Mouse (Mus musculus) neural tube, embryonic 13.5 days (tissue): Measurements from ENCODE around the gene Gpm6b. TPM values are rescaled to one million over a fixed set of nuclear protein-coding genes. Genes with fewer than 3 reads are reported as not detected.
A peak's percentile ranks its signal among the peaks of the same experiment; 100 is the strongest.

ENCODE experiments used
- ATAC-seq: fragments of 200-750 bp; cut with Nextera tagmentation; 2 replicates; pipeline ENCODE4 v1.8.0; 2017; ENCODE audit warnings: low read depth, mild to moderate bottlenecking, moderate TSS enrichment, moderate library complexity
- H3K27ac ChIP-seq: fragments of 300-500 bp; sonication (generic); replicated peaks from 2 replicates; pipeline ENCODE4 v1.5.1; 2015; ENCODE audit warnings: moderate library complexity, mild to moderate bottlenecking, inconsistent platforms
- H3K27me3 ChIP-seq: fragments of 300-500 bp; sonication (generic); 2 replicates; pipeline ENCODE4 v1.6.1; 2015; ENCODE audit warnings: mild to moderate bottlenecking, inconsistent platforms
- H3K36me3 ChIP-seq: fragments of 300-500 bp; sonication (generic); 2 replicates; pipeline ENCODE4 v1.6.1; 2015; ENCODE audit warnings: mild to moderate bottlenecking, inconsistent platforms
- H3K4me1 ChIP-seq: fragments of 300-500 bp; sonication (generic); replicated peaks from 2 replicates; pipeline ENCODE4 v1.6.1; 2015; ENCODE audit warnings: inconsistent platforms
- H3K4me2 ChIP-seq: fragments of 300-500 bp; sonication (generic); 2 replicates; pipeline ENCODE4 v1.6.1; 2015; ENCODE audit warnings: inconsistent platforms, mild to moderate bottlenecking, moderate library complexity
- H3K4me3 ChIP-seq: fragments of 300-500 bp; sonication (generic); 2 replicates; pipeline ENCODE4 v1.5.1; 2015; ENCODE audit warnings: mild to moderate bottlenecking, inconsistent platforms
- H3K9ac ChIP-seq: fragments of 300-500 bp; sonication (generic); 2 replicates; pipeline ENCODE4 v1.6.1; 2015; ENCODE audit warnings: moderate library complexity, mild to moderate bottlenecking, inconsistent platforms
- H3K9me3 ChIP-seq: fragments of 300-500 bp; sonication (generic); 2 replicates; pipeline ENCODE4 v1.6.1; 2016; ENCODE audit warnings: inconsistent platforms
- WGBS: fragments of 180-500 bp; shearing (Covaris S2); methylation state at CpG from one replicate; pipeline ENCODE4 v1.1.7; 2015; 5-methylcytosine and 5-hydroxymethylcytosine counted together
- polyA plus RNA-seq: library from polyadenylated mRNA; unstranded; fragments of >200 nt; fragmentation: Nextera tagmentation; extraction: Ambion mirVana; gene quantifications from 2 replicates; pipeline ENCODE4 v1.2.1, GENCODE M21; 2015

Gene Gpm6b
- polyA plus RNA-seq, 1 experiment from 2014 or later: 226 TPM

DNA sequence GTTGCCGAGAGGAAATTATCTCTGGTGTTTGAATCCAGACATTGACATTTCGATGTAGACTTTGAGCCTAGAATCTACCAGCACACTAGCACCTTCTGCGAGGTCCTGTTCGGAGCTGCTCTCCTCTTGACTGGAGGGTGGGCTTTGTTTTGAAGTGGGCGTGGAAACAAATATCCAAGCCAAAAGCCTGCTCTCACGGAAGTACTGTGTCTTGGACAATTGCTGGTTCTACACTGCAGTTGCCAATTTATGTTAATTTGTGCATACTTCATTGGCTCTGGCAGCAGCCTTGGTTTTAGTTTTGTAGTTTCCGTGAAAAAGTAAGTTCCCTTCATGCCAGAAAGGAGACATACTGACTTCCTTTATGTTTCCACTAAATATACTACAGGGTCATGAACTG, 2.0 kb downstream of the Gpm6b start:
- WGBS: 53% methylated on average over 7 of the region's 7 CpGs
- Histone ChIP-seq H3K9me3 (no peaks in the 10 kb centered on the region), H3K36me3 (no peaks in the 10 kb centered on the region), H3K4me2 (peak overlapping the region; percentile 68), H3K4me3 (peak overlapping the region; percentile 57; the same call in 1 of the 2 replicates), H3K4me1 (no peaks in the 10 kb centered on the region), H3K27me3 (peaks cover 25% of the 10 kb centered on the region), H3K9ac (no peak overlapping the region), H3K27ac (no peak overlapping the region)
- peak; percentile 26; the same call in 1 of the 2 replicates for ATAC-seq

GRCm38 (mm10) chrX:166243261-166243885, 4.7 kb downstream of the Gpm6b start:
- Histone ChIP-seq H3K27ac (no peak overlapping the region), H3K9ac (no peak overlapping the region), H3K36me3 (no peaks in the 10 kb centered on the region), H3K4me3 (no peak overlapping the region), H3K4me2 (no peak overlapping the region), H3K9me3 (no peaks in the 10 kb centered on the region), H3K4me1 (no peaks in the 10 kb centered on the region), H3K27me3 (peaks cover 23% of the 10 kb centered on the region)
- 67% methylated on average over 4 of the region's 4 CpGs for WGBS
- ATAC-seq: no peak

GRCm38 (mm10) chrX:166271489-166271888, 32.8 kb downstream of the Gpm6b start:
- no peak overlapping the region for H3K4me2 ChIP-seq
- no peak overlapping the region for H3K9ac ChIP-seq
- H3K4me3 ChIP-seq: no peak overlapping the region
- H3K27me3 ChIP-seq: no peaks in the 10 kb centered on the region
- no peaks in the 10 kb centered on the region for H3K36me3 ChIP-seq
- peaks cover 12% of the 10 kb centered on the region for H3K4me1 ChIP-seq
- 25% methylated on average over 1 of the region's 1 CpGs for WGBS
- no peaks in the 10 kb centered on the region for H3K9me3 ChIP-seq
- ATAC-seq: peak; percentile 59
- peak overlapping the region; percentile 74 for H3K27ac ChIP-seq

DNA sequence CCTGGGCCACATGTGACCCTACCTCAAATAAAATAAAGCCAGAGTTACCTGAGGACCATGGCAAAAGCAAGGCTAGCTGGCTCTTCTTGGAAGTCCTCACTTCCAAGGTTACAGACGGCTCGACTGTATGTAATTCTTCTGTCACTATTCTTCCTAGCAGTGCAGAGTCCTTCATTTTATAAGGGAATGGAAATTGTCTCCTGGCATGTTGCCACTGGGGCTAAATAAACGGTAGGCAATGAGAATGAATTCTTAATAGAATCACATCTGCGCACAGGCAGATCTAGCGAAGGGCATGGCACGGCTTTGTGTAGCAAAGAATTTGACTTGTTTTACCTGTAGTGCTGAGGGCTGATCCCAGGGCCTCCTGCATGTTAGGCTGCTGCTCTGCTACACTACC, 33.9 kb downstream of the Gpm6b start:
- Histone ChIP-seq H3K4me3 (no peak overlapping the region), H3K27me3 (no peaks in the 10 kb centered on the region), H3K4me1 (peaks cover 12% of the 10 kb centered on the region), H3K27ac (peak overlapping the region; percentile 74), H3K4me2 (no peak overlapping the region), H3K9me3 (no peaks in the 10 kb centered on the region), H3K36me3 (no peaks in the 10 kb centered on the region), H3K9ac (no peak overlapping the region)
- whole genome bisulfite sequencing: 61% methylated on average over 6 of the region's 6 CpGs
- ATAC-seq: no peak

DNA sequence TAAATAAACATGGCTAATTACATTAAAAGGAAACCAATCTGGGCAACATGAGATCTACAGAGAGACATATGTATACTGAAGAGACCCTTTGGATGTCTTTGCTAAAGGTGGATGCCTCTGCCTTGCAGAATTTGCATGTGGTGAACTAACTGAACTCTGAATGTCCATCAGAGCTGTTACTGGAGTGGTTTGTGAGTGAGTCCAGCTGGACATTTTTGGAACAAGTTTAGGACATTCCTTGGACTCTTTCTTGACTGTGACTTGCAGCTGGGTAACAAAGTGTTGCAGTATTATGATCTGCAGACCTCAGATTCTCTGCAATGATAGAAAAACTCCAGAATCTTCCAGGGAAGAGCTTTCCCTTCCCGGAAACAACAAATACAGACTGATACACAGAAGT, 41.1 kb downstream of the Gpm6b start:
- no peaks in the 10 kb centered on the region for H3K9me3 ChIP-seq
- H3K9ac ChIP-seq: no peak overlapping the region
- no peaks in the 10 kb centered on the region for H3K4me1 ChIP-seq
- no peak for ATAC-seq
- H3K4me3 ChIP-seq: no peak overlapping the region
- 90% methylated on average over 1 of the region's 1 CpGs for WGBS
- H3K4me2 ChIP-seq: no peak overlapping the region
- no peak overlapping the region for H3K27ac ChIP-seq
- H3K27me3 ChIP-seq: peaks cover 11% of the 10 kb centered on the region
- H3K36me3 ChIP-seq: no peaks in the 10 kb centered on the region

- Histone ChIP-seq H3K9ac (no peak overlapping the region), H3K9me3 (no peaks in the 10 kb centered on the region), H3K27me3 (peaks cover 26% of the 10 kb centered on the region; the same call in 1 of the 2 replicates), H3K36me3 (no peaks in the 10 kb centered on the region), H3K4me1 (peaks cover 15% of the 10 kb centered on the region; the same call in 1 of the 2 replicates), H3K4me2 (0 out of 2 replicates have a peak overlapping the region, but pooled peaks have one; percentile 7), H3K4me3 (no peak overlapping the region), H3K27ac (peak overlapping the region; percentile 68)
- ATAC-seq: 0 out of 2 replicates have a peak, but pooled peaks have one; percentile 53
- WGBS: 48% methylated on average over 9 of the region's 9 CpGs
Observed at GRCm38 (mm10) chrX:166286760-166287483, 48.2 kb downstream of the Gpm6b start.

- no peak overlapping the region; the same call in 1 of the 2 replicates for H3K27ac ChIP-seq
- no peaks in the 10 kb centered on the region for H3K9me3 ChIP-seq
- H3K27me3 ChIP-seq: peaks cover 16% of the 10 kb centered on the region; the same call in 1 of the 2 replicates
- H3K36me3 ChIP-seq: no peaks in the 10 kb centered on the region
- no peak for ATAC-seq
- no peak overlapping the region for H3K4me3 ChIP-seq
- 69% methylated on average over 3 of the region's 3 CpGs for WGBS
- no peak overlapping the region for H3K9ac ChIP-seq
- H3K4me1 ChIP-seq: peaks cover 14% of the 10 kb centered on the region; the same call in 1 of the 2 replicates
- H3K4me2 ChIP-seq: no peak overlapping the region
Observed at GRCm38 (mm10) chrX:166291266-166291665, 52.6 kb downstream of the Gpm6b start.

DNA sequence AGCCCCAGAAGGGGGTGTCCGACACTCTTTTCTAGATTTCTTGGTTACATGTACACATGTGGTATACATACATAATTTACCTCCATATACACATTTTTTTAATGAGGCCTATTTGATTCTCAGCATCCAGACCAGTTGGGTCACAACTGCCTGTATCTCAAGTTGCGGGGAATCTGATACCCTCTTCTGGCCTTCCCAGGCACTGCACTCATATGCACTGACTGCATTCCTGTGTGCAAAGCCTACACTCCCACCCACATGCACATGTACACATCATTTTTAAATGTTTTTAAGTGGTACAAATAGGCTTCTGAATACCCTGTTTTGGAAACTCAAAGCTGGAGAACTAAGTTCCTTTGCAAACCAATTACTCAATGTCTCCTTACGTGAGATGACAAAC, 54.8 kb downstream of the Gpm6b start:
- ATAC-seq: no peak
- H3K36me3 ChIP-seq: no peaks in the 10 kb centered on the region
- 92% methylated on average over 3 of the region's 3 CpGs for WGBS
- H3K27me3 ChIP-seq: peaks cover 9% of the 10 kb centered on the region; the same call in 1 of the 2 replicates
- H3K4me2 ChIP-seq: no peak overlapping the region
- no peaks in the 10 kb centered on the region for H3K9me3 ChIP-seq
- H3K4me3 ChIP-seq: no peak overlapping the region
- no peak overlapping the region for H3K9ac ChIP-seq
- H3K27ac ChIP-seq: no peak overlapping the region
- H3K4me1 ChIP-seq: no peaks in the 10 kb centered on the region

DNA sequence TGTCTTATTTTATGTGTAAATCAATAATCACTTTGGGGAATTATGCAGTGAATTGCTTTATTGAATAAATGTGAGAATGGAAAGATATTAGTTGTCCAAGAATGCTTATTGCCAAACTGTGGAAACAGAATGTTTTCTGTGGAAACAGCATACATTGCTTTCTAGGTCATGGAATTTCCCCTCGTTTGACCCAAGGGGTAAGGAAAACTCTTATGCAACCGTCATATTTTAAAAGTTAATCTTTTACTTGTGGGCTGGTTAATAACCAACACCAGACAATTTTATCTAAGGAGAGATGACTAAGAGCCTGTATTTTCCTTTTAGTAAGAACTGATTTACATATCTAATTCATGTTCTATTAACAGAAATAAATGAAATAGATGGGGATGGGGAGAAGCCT, 64.1 kb downstream of the Gpm6b start:
- no peak overlapping the region for H3K4me2 ChIP-seq
- H3K4me1 ChIP-seq: no peaks in the 10 kb centered on the region
- no peak for ATAC-seq
- H3K9me3 ChIP-seq: no peaks in the 10 kb centered on the region
- 80% methylated on average over 2 of the region's 2 CpGs for WGBS
- peaks cover 23% of the 10 kb centered on the region for H3K27me3 ChIP-seq
- no peak overlapping the region for H3K27ac ChIP-seq
- H3K4me3 ChIP-seq: no peak overlapping the region
- H3K9ac ChIP-seq: no peak overlapping the region
- no peaks in the 10 kb centered on the region for H3K36me3 ChIP-seq

GRCm38 (mm10) chrX:166304355-166304754, 65.6 kb downstream of the Gpm6b start:
- Histone ChIP-seq H3K9ac (no peak overlapping the region), H3K4me2 (no peak overlapping the region), H3K9me3 (no peaks in the 10 kb centered on the region), H3K36me3 (no peaks in the 10 kb centered on the region), H3K4me1 (no peaks in the 10 kb centered on the region), H3K27me3 (peaks cover 34% of the 10 kb centered on the region), H3K27ac (no peak overlapping the region), H3K4me3 (no peak overlapping the region)
- 86% methylated on average over 2 of the region's 2 CpGs for WGBS
- ATAC-seq: no peak

- 79% methylated on average over 7 of the region's 7 CpGs for WGBS
- Histone ChIP-seq H3K27ac (peak overlapping the region; percentile 28; the same call in 1 of the 2 replicates), H3K9ac (no peak overlapping the region), H3K4me1 (no peaks in the 10 kb centered on the region), H3K4me3 (no peak overlapping the region), H3K36me3 (no peaks in the 10 kb centered on the region), H3K9me3 (no peaks in the 10 kb centered on the region), H3K4me2 (no peak overlapping the region), H3K27me3 (peaks cover 37% of the 10 kb centered on the region)
- ATAC-seq: no peak
Observed at GRCm38 (mm10) chrX:166307437-166308222, 68.9 kb downstream of the Gpm6b start.

DNA sequence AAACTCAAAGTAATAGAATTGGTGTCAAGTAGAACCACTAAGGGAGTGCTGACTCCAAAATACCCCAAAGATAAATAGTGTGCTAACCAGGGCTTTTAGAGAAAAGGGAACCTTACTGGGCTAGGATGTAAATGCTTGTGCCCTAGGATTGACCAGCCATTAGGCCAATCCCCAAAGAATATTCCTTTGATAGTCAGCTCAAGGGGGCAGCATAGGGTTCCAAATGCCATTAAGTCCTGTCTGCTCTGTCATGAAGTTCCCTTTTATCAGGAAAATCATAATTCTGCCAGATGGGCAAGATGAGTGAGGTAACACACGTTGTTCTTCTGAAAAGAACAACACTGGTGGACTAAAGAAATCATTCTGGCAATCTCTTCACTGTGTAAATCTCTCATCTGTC, 70.1 kb downstream of the Gpm6b start:
- Histone ChIP-seq H3K36me3 (no peaks in the 10 kb centered on the region), H3K27ac (no peak overlapping the region), H3K27me3 (peaks cover 36% of the 10 kb centered on the region), H3K4me2 (no peak overlapping the region), H3K9me3 (no peaks in the 10 kb centered on the region), H3K4me1 (no peaks in the 10 kb centered on the region), H3K9ac (no peak overlapping the region), H3K4me3 (no peak overlapping the region)
- WGBS: 46% methylated on average over 1 of the region's 1 CpGs
- ATAC-seq: no peak
